Mouse (Mus musculus) liver, embryonic 14.5 days (tissue): ENCODE measurements around the gene Adgre5.

Source experiments
- CTCF ChIP-seq: IDR thresholded peaks from 2 replicates; pipeline ENCODE4 v1.5.1; 2016; ENCODE audit warnings: antibody characterized with exemption, low read depth, control low read depth
- EP300 ChIP-seq: IDR thresholded peaks from 2 replicates; pipeline ENCODE4 v1.6.1; 2016; ENCODE audit warnings: antibody characterized with exemption, low read depth

- TF ChIP-seq CTCF: 0 out of 2 replicates have a peak, but pooled peaks have one; percentile 14
- no peak for TF ChIP-seq EP300
Observed at GRCm38 (mm10) chr8:83754149-83754548, 13.0 kb upstream of the Adgre5 start.
